Mouse (Mus musculus) lung, embryonic 14.5 days (tissue): Measurements from ENCODE around the gene Rgs1. TPM values are rescaled to one million over a fixed set of nuclear protein-coding genes. Genes with fewer than 3 reads are reported as not detected.
A peak's percentile ranks its signal among the peaks of the same experiment; 100 is the strongest.

ENCODE experiments used
- ATAC-seq: fragments of 200-750 bp; cut with Nextera tagmentation; 2 replicates; pipeline ENCODE4 v1.8.0; 2017; ENCODE audit warnings: mild to moderate bottlenecking, moderate TSS enrichment, moderate library complexity; ENCODE audit not compliant: insufficient read depth
- DNase-seq: peaks from one replicate; pipeline ENCODE4 v3.0.0-alpha.2; 2015
- H3K27ac ChIP-seq: fragments of 300-500 bp; sonication (generic); 2 replicates; pipeline ENCODE4 v1.5.1; 2014; ENCODE audit warnings: low read depth, mild to moderate bottlenecking, moderate library complexity
- H3K27me3 ChIP-seq: fragments of 300-500 bp; sonication (generic); 2 replicates; pipeline ENCODE4 v1.6.1; 2014; ENCODE audit warnings: low read length, control low read depth; ENCODE audit not compliant: insufficient read depth
- H3K36me3 ChIP-seq: fragments of 300-500 bp; sonication (generic); 2 replicates; pipeline ENCODE4 v1.6.1; 2014; ENCODE audit warnings: control low read depth; ENCODE audit not compliant: insufficient read depth
- H3K4me1 ChIP-seq: fragments of 300-500 bp; sonication (generic); 2 replicates; pipeline ENCODE4 v1.6.1; 2014; ENCODE audit warnings: antibody characterized with exemption, control low read depth; ENCODE audit not compliant: insufficient read depth
- H3K4me2 ChIP-seq: fragments of 300-500 bp; sonication (generic); 2 replicates; pipeline ENCODE4 v1.6.1; 2014; ENCODE audit warnings: mild to moderate bottlenecking
- H3K4me3 ChIP-seq: fragments of 300-500 bp; sonication (generic); 2 replicates; pipeline ENCODE4 v1.5.1; 2014; ENCODE audit warnings: low read depth, low read length
- H3K9ac ChIP-seq: fragments of 300-500 bp; sonication (generic); 2 replicates; pipeline ENCODE4 v1.6.1; 2014
- H3K9me3 ChIP-seq: fragments of 300-500 bp; sonication (generic); 2 replicates; pipeline ENCODE4 v1.6.1; 2016; ENCODE audit warnings: low read depth, low read length, control low read depth
- CTCF ChIP-seq: IDR thresholded peaks from 2 replicates; pipeline ENCODE4 v1.5.1; 2016; ENCODE audit warnings: antibody characterized with exemption, low read depth
- WGBS: fragments of 180-500 bp; shearing (Covaris S2); extraction: QIAGEN DNeasy Blood & Tissue Kit; methylation state at CpG from one replicate; pipeline ENCODE4 v1.1.7; 2014; 5-methylcytosine and 5-hydroxymethylcytosine counted together
- polyA plus RNA-seq: library from polyadenylated mRNA; unstranded; fragments of >200 nt; fragmentation: Nextera tagmentation; extraction: Ambion mirVana; gene quantifications from 2 replicates; pipeline ENCODE4 v1.2.1, GENCODE M21; 2014

The Rgs1 gene
- 0.13 and 0.28 TPM in 2 replicates for polyA plus RNA-seq

GRCm38 (mm10) chr1:144248923-144249322, at the start of gene Rgs1:
Gene Rgs1 (minus strand): TSS chr1:144249242.
- TF ChIP-seq CTCF, result no peak
- 73% methylated on average over 9 of the region's 9 CpGs for WGBS

GRCm38 (mm10) chr1:144283020-144284014, 34.3 kb upstream of the Rgs1 start:
- TF ChIP-seq CTCF, result no peak
- Histone ChIP-seq H3K9me3 (no peaks in the 10 kb centered on the region), H3K27ac (no peak overlapping the region), H3K4me1 (no peaks in the 10 kb centered on the region), H3K27me3 (no peaks in the 10 kb centered on the region), H3K9ac (no peak overlapping the region), H3K36me3 (no peaks in the 10 kb centered on the region), H3K4me3 (no peak overlapping the region), H3K4me2 (no peak overlapping the region)
- WGBS, result 85% methylated on average over 3 of the region's 3 CpGs
- DNase-seq, result no peak
- ATAC-seq, result no peak

More at GRCm38 (mm10) chr1:144248923-144249322, at the start of gene Rgs1:
- Histone ChIP-seq H3K4me2 (no peak within 1 kb of the TSS), H3K9ac (no peak within 1 kb of the TSS), H3K9me3 (no peaks in the 10 kb centered on the region), H3K27ac (no peak within 1 kb of the TSS), H3K4me3 (no peak within 1 kb of the TSS), H3K27me3 (no peaks in the 10 kb centered on the region), H3K4me1 (no peaks in the 10 kb centered on the region), H3K36me3 (no peaks in the 10 kb centered on the region)
- no peak for DNase-seq
- no peak for ATAC-seq

- ATAC-seq (no peak), DNase-seq (no peak)
- Histone ChIP-seq H3K27me3 (no peaks in the 10 kb centered on the region), H3K4me1 (no peaks in the 10 kb centered on the region), H3K4me3 (no peak overlapping the region), H3K9me3 (no peaks in the 10 kb centered on the region), H3K36me3 (no peaks in the 10 kb centered on the region), H3K27ac (no peak overlapping the region), H3K9ac (no peak overlapping the region), H3K4me2 (no peak overlapping the region)
- WGBS, result 63% methylated on average over 4 of the region's 4 CpGs
- TF ChIP-seq CTCF, result no peak
Observed at GRCm38 (mm10) chr1:144280056-144280455, 31.0 kb upstream of the Rgs1 start.

- Histone ChIP-seq H3K4me2 (no peak overlapping the region), H3K9ac (no peak overlapping the region), H3K9me3 (no peaks in the 10 kb centered on the region), H3K4me3 (no peak overlapping the region), H3K36me3 (no peaks in the 10 kb centered on the region), H3K4me1 (no peaks in the 10 kb centered on the region), H3K27ac (no peak overlapping the region), H3K27me3 (no peaks in the 10 kb centered on the region)
- DNase-seq (no peak), ATAC-seq (no peak)
- WGBS, result 64% methylated on average over 2 of the region's 2 CpGs
- TF ChIP-seq CTCF, result no peak
Observed at GRCm38 (mm10) chr1:144272991-144273390, 23.9 kb upstream of the Rgs1 start.

GRCm38 (mm10) chr1:144269112-144269511, 20.1 kb upstream of the Rgs1 start:
- TF ChIP-seq CTCF, result no peak
- Histone ChIP-seq H3K27me3 (no peaks in the 10 kb centered on the region), H3K9ac (no peak overlapping the region), H3K9me3 (no peaks in the 10 kb centered on the region), H3K4me1 (no peaks in the 10 kb centered on the region), H3K4me2 (no peak overlapping the region), H3K36me3 (no peaks in the 10 kb centered on the region), H3K4me3 (no peak overlapping the region), H3K27ac (no peak overlapping the region)
- ATAC-seq (no peak), DNase-seq (no peak)
- WGBS, result 79% methylated on average over 2 of the region's 2 CpGs

- Histone ChIP-seq H3K36me3 (no peaks in the 10 kb centered on the region), H3K9ac (no peak overlapping the region), H3K4me3 (no peak overlapping the region), H3K27me3 (no peaks in the 10 kb centered on the region), H3K9me3 (no peaks in the 10 kb centered on the region), H3K4me1 (no peaks in the 10 kb centered on the region), H3K27ac (no peak overlapping the region), H3K4me2 (no peak overlapping the region)
- DNase-seq (peak; percentile 53), ATAC-seq (peak; percentile 71)
- no peak for TF ChIP-seq CTCF
- WGBS, result 66% methylated on average over 3 of the region's 3 CpGs
Observed at GRCm38 (mm10) chr1:144267471-144268470, 18.7 kb upstream of the Rgs1 start.
